Mouse (Mus musculus): ENCODE data around the gene Gm29427.

DNA sequence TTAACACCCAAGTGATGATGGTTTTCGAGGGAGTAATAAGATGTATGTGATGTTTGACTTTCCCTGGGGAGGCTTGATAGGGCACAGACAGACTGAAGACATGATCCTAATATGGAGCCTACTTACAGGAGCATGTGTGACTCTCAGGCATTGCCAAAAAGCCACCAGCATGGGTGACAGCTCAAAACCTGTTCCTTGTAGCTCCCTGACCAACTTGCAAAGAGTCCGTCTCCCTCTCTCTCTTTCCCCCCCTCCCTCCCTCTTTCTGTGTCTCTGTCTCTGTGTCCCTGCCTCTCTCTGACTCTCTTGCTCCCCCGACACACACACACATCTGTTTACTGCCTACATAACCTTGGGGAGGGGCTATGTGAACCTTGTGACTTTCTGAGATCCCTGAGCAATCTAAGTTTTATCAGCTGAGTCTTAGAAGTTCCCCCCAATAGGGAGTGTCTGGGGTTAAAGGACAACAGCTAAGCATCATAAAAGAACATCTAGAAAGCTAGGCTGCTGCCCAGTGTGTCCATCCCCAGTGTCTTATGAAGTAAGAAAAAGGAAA is 23.0 kb upstream of the Gm29427 start:
- no peak for TF ChIP-seq GATA1 (IDR thresholded peaks at IDR 0.05; ENCODE audit: borderline replicate concordance, low read length)
- TF ChIP-seq FLI1 (IDR thresholded peaks at IDR 0.05; ENCODE audit: low read length) = no peak

Measured in megakaryocyte, embryonic 14.5 days (primary cell).